Mouse (Mus musculus) liver, adult 2 months (tissue): ENCODE results near the gene Pkmyt1.

Source experiments
- CTCF ChIP-seq: fragments of 200-500 bp; IDR thresholded peaks from 2 replicates; pipeline ENCODE4 v1.5.1; 2011; ENCODE audit warnings: low read depth, low read length, control low read depth
- POLR2A ChIP-seq: fragments of 200-500 bp; IDR thresholded peaks from 2 replicates; pipeline ENCODE4 v1.6.1; 2011; ENCODE audit warnings: low read length, control low read depth; ENCODE audit not compliant: insufficient read depth; ENCODE audit errors: extremely low read depth

- TF ChIP-seq POLR2A (no peak), CTCF (no peak)
These were observed 31.4 kb downstream of the Pkmyt1 start for GRCm38 (mm10) chr17:23757581-23757980.
